Mouse (Mus musculus): Measurements from ENCODE around the gene Prkce. TPM values are rescaled to one million over a fixed set of nuclear protein-coding genes. Genes with fewer than 3 reads are reported as not detected.

Gene Prkce
- polyA plus RNA-seq, 2 experiments = 0.32 to 0.37 TPM

- H3K4me2 ChIP-seq (ENCODE audit: low read depth) = no peak overlapping the region
- H3K27ac ChIP-seq = no peak overlapping the region
- H3K4me3 ChIP-seq (ENCODE audit: insufficient read depth in 1 of 2, low read depth in 2 of 2, low read length in 2 of 2) = no peak overlapping the region
- H3K27me3 ChIP-seq (ENCODE audit: control insufficient read depth, insufficient read depth, low read length) = no peaks in the 10 kb centered on the region
- 41% methylated on average over 4 of the region's 4 CpGs for WGBS (ENCODE audit: insufficient replicate concordance)
- peaks cover 0 to 5% of the 10 kb centered on the region in 2 experiments; a peak in 2 of 4 replicates for H3K4me1 ChIP-seq (replicated peaks; ENCODE audit: control insufficient read depth in 2 of 2, insufficient read depth in 2 of 2, low read length in 1 of 2)
- ATAC-seq (ENCODE audit: insufficient read depth) = no peak
- H3K36me3 ChIP-seq (replicated peaks; ENCODE audit: control insufficient read depth, insufficient read depth, low read depth) = no peaks in the 10 kb centered on the region
- DNase-seq (ENCODE audit: low read depth in 3 of 3, low spot score in 3 of 3) = no peak
- no peak overlapping the region for H3K9ac ChIP-seq (replicated peaks)
- no peaks in the 10 kb centered on the region for H3K9me3 ChIP-seq (ENCODE audit: control insufficient read depth, low read length)
- TF ChIP-seq EP300 (IDR thresholded peaks at IDR 0.05; ENCODE audit: low read depth) = no peak
- no peak for TF ChIP-seq CTCF (IDR thresholded peaks at IDR 0.05; ENCODE audit: low read depth)
Measured at GRCm38 (mm10) chr17:86336652-86337073, 169.1 kb downstream of the Prkce start.

GRCm38 (mm10) chr17:86337076-86337475, 169.5 kb downstream of the Prkce start:
- no peak overlapping the region for H3K27ac ChIP-seq
- ATAC-seq (ENCODE audit: insufficient read depth) = no peak

DNA sequence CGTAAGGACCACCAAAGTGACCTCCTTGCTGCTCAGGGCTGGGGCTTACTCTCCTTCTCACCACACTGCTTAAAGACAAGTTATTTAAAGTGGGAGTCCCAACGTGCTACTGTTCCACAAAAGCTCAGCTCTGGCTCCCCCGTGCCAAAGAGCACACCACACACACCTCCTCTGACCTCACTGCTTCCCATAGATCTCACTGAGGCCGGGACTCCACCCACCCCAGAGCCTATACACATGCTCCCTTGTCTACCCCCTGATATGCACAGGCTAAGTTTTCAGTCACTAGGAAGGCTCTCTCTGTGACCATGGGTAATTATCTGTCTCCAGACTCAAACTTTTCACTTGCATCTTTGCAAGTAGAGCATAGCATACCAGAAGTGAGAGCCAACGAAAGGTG, 170.7 kb downstream of the Prkce start:
- H3K36me3 ChIP-seq (replicated peaks; ENCODE audit: control insufficient read depth, insufficient read depth, low read depth) = no peaks in the 10 kb centered on the region
- WGBS (ENCODE audit: insufficient replicate concordance) = 50% methylated on average over 5 of the region's 5 CpGs
- H3K4me2 ChIP-seq (ENCODE audit: low read depth) = no peak overlapping the region
- H3K9me3 ChIP-seq (ENCODE audit: control insufficient read depth, low read length) = no peaks in the 10 kb centered on the region
- H3K9ac ChIP-seq (replicated peaks) = no peak overlapping the region
- DNase-seq (ENCODE audit: low read depth in 3 of 3, low spot score in 3 of 3) = no peak
- peaks cover 0 to 5% of the 10 kb centered on the region in 2 experiments; a peak in 2 of 4 replicates for H3K4me1 ChIP-seq (replicated peaks; ENCODE audit: control insufficient read depth in 2 of 2, insufficient read depth in 2 of 2, low read length in 1 of 2)
- ATAC-seq (ENCODE audit: insufficient read depth) = no peak
- H3K27me3 ChIP-seq (ENCODE audit: control insufficient read depth, insufficient read depth, low read length) = no peaks in the 10 kb centered on the region
- H3K27ac ChIP-seq = no peak overlapping the region
- TF ChIP-seq CTCF (IDR thresholded peaks at IDR 0.05; ENCODE audit: low read depth) (no peak), EP300 (IDR thresholded peaks at IDR 0.05; ENCODE audit: low read depth) (no peak)
- H3K4me3 ChIP-seq (ENCODE audit: insufficient read depth in 1 of 2, low read depth in 2 of 2, low read length in 2 of 2) = no peak overlapping the region

More at GRCm38 (mm10) chr17:86337076-86337475, 169.5 kb downstream of the Prkce start:
- Histone ChIP-seq H3K27me3 (ENCODE audit: control insufficient read depth, insufficient read depth, low read length) (no peaks in the 10 kb centered on the region), H3K9ac (replicated peaks) (no peak overlapping the region), H3K4me2 (ENCODE audit: low read depth) (no peak overlapping the region), H3K9me3 (ENCODE audit: control insufficient read depth, low read length) (no peaks in the 10 kb centered on the region), H3K4me3 (ENCODE audit: insufficient read depth in 1 of 2, low read depth in 2 of 2, low read length in 2 of 2) (no peak overlapping the region), H3K4me1 (replicated peaks; ENCODE audit: control insufficient read depth in 2 of 2, insufficient read depth in 2 of 2, low read length in 1 of 2) (peaks cover 0 to 5% of the 10 kb centered on the region in 2 experiments; a peak in 2 of 4 replicates), H3K36me3 (replicated peaks; ENCODE audit: control insufficient read depth, insufficient read depth, low read depth) (no peaks in the 10 kb centered on the region)
- TF ChIP-seq EP300 (IDR thresholded peaks at IDR 0.05; ENCODE audit: low read depth) (no peak), CTCF (IDR thresholded peaks at IDR 0.05; ENCODE audit: low read depth) (peak; percentile 3; the same call in 1 of the 2 replicates)
- 31% methylated on average over 3 of the region's 3 CpGs for WGBS (ENCODE audit: insufficient replicate concordance)
- DNase-seq (ENCODE audit: low read depth in 3 of 3, low spot score in 3 of 3) = no peak

DNA sequence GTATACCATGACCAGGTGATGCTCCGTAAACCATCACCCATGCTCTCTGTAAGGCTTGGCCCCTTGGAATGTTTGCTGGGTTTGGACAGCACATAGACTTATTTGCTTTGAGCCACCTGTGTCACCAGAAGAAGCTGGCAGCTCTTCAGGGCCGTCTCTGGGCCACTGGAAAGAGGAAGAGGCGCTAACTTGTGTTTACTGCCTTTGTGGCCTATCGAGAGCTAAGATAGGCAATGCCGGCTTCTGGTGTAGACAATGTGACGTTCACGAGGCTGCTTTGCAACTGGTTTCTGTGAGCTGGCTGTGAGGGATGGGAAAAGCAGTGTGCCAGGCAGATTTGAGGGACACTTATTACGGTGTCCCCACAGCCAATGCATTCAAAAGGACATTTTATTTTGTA, 176.4 kb downstream of the Prkce start:
- H3K4me1 ChIP-seq (replicated peaks; ENCODE audit: control insufficient read depth in 2 of 2, insufficient read depth in 2 of 2, low read length in 1 of 2) = no peaks in the 10 kb centered on the region
- H3K4me3 ChIP-seq (ENCODE audit: insufficient read depth in 1 of 2, low read depth in 2 of 2, low read length in 2 of 2) = no peak overlapping the region
- no peaks in the 10 kb centered on the region for H3K9me3 ChIP-seq (ENCODE audit: control insufficient read depth, low read length)
- 25% methylated on average over 8 of the region's 8 CpGs for WGBS (ENCODE audit: insufficient replicate concordance)
- H3K27me3 ChIP-seq (ENCODE audit: control insufficient read depth, insufficient read depth, low read length) = no peaks in the 10 kb centered on the region
- TF ChIP-seq CTCF (IDR thresholded peaks at IDR 0.05; ENCODE audit: low read depth) (no peak), EP300 (IDR thresholded peaks at IDR 0.05; ENCODE audit: low read depth) (no peak)
- no peak for DNase-seq (ENCODE audit: low read depth in 3 of 3, low spot score in 3 of 3)
- H3K27ac ChIP-seq = no peak overlapping the region
- H3K36me3 ChIP-seq (replicated peaks; ENCODE audit: control insufficient read depth, insufficient read depth, low read depth) = no peaks in the 10 kb centered on the region
- H3K9ac ChIP-seq (replicated peaks) = no peak overlapping the region
- ATAC-seq (ENCODE audit: insufficient read depth) = no peak
- no peak overlapping the region for H3K4me2 ChIP-seq (ENCODE audit: low read depth)

GRCm38 (mm10) chr17:86345234-86346005, 177.8 kb downstream of the Prkce start:
- no peak for ATAC-seq (ENCODE audit: insufficient read depth)
- no peak for DNase-seq (ENCODE audit: low read depth in 3 of 3, low spot score in 3 of 3)
- Histone ChIP-seq H3K4me1 (replicated peaks; ENCODE audit: control insufficient read depth in 2 of 2, insufficient read depth in 2 of 2, low read length in 1 of 2) (no peaks in the 10 kb centered on the region; a peak in 1 of 4 replicates), H3K27ac (no peak overlapping the region), H3K4me2 (ENCODE audit: low read depth) (no peak overlapping the region), H3K4me3 (ENCODE audit: insufficient read depth in 1 of 2, low read depth in 2 of 2, low read length in 2 of 2) (no peak overlapping the region), H3K27me3 (ENCODE audit: control insufficient read depth, insufficient read depth, low read length) (no peaks in the 10 kb centered on the region), H3K9ac (replicated peaks) (no peak overlapping the region), H3K36me3 (replicated peaks; ENCODE audit: control insufficient read depth, insufficient read depth, low read depth) (no peaks in the 10 kb centered on the region), H3K9me3 (ENCODE audit: control insufficient read depth, low read length) (no peaks in the 10 kb centered on the region)
- WGBS (ENCODE audit: insufficient replicate concordance) = 81% methylated on average over 22 of the region's 22 CpGs
- TF ChIP-seq CTCF (IDR thresholded peaks at IDR 0.05; ENCODE audit: low read depth) (no peak), EP300 (IDR thresholded peaks at IDR 0.05; ENCODE audit: low read depth) (no peak)
